Mouse (Mus musculus) megakaryocyte, embryonic 14.5 days (primary cell): ENCODE measurements around the gene F830045P16Rik.

ENCODE experiments used
- FLI1 ChIP-seq: IDR thresholded peaks from 2 replicates; pipeline ENCODE4 v1.6.1; 2012; ENCODE audit warnings: low read length, inconsistent platforms, mixed read lengths
- GATA1 ChIP-seq: IDR thresholded peaks from 3 replicates; pipeline ENCODE4 v1.6.1; 2012; ENCODE audit warnings: mixed read lengths, low read length, inconsistent platforms, borderline replicate concordance

GRCm38 (mm10) chr2:129411651-129412050 is 124.8 kb downstream of the F830045P16Rik start:
- TF ChIP-seq GATA1, result no peak
- TF ChIP-seq FLI1, result no peak
